Mouse (Mus musculus) lung, embryonic 14.5 days (tissue): ENCODE results near the gene Klc1. TPM values are rescaled to one million over a fixed set of nuclear protein-coding genes. Genes with fewer than 3 reads are reported as not detected.
A peak's percentile ranks its signal among the peaks of the same experiment; 100 is the strongest.
"Not testable (repeated sequence)": the region's sequence is repeated elsewhere in the genome, so short reads cannot be mapped to it uniquely, and the experiment has no call there.

Experiments used
- ATAC-seq: fragments of 200-750 bp; cut with Nextera tagmentation; 2 replicates; pipeline ENCODE4 v1.8.0; 2017; ENCODE audit warnings: mild to moderate bottlenecking, moderate TSS enrichment, moderate library complexity; ENCODE audit not compliant: insufficient read depth
- DNase-seq: peaks from one replicate; pipeline ENCODE4 v3.0.0-alpha.2; 2015
- H3K27ac ChIP-seq: fragments of 300-500 bp; sonication (generic); 2 replicates; pipeline ENCODE4 v1.5.1; 2014; ENCODE audit warnings: low read depth, mild to moderate bottlenecking, moderate library complexity
- H3K27me3 ChIP-seq: fragments of 300-500 bp; sonication (generic); 2 replicates; pipeline ENCODE4 v1.6.1; 2014; ENCODE audit warnings: low read length, control low read depth; ENCODE audit not compliant: insufficient read depth
- H3K36me3 ChIP-seq: fragments of 300-500 bp; sonication (generic); 2 replicates; pipeline ENCODE4 v1.6.1; 2014; ENCODE audit warnings: control low read depth; ENCODE audit not compliant: insufficient read depth
- H3K4me1 ChIP-seq: fragments of 300-500 bp; sonication (generic); 2 replicates; pipeline ENCODE4 v1.6.1; 2014; ENCODE audit warnings: antibody characterized with exemption, control low read depth; ENCODE audit not compliant: insufficient read depth
- H3K4me2 ChIP-seq: fragments of 300-500 bp; sonication (generic); 2 replicates; pipeline ENCODE4 v1.6.1; 2014; ENCODE audit warnings: mild to moderate bottlenecking
- H3K4me3 ChIP-seq: fragments of 300-500 bp; sonication (generic); 2 replicates; pipeline ENCODE4 v1.5.1; 2014; ENCODE audit warnings: low read depth, low read length
- H3K9ac ChIP-seq: fragments of 300-500 bp; sonication (generic); 2 replicates; pipeline ENCODE4 v1.6.1; 2014
- H3K9me3 ChIP-seq: fragments of 300-500 bp; sonication (generic); 2 replicates; pipeline ENCODE4 v1.6.1; 2016; ENCODE audit warnings: low read depth, low read length, control low read depth
- CTCF ChIP-seq: IDR thresholded peaks from 2 replicates; pipeline ENCODE4 v1.5.1; 2016; ENCODE audit warnings: antibody characterized with exemption, low read depth
- WGBS: fragments of 180-500 bp; shearing (Covaris S2); extraction: QIAGEN DNeasy Blood & Tissue Kit; methylation state at CpG from one replicate; pipeline ENCODE4 v1.1.7; 2014; 5-methylcytosine and 5-hydroxymethylcytosine counted together
- polyA plus RNA-seq: library from polyadenylated mRNA; unstranded; fragments of >200 nt; fragmentation: Nextera tagmentation; extraction: Ambion mirVana; gene quantifications from 2 replicates; pipeline ENCODE4 v1.2.1, GENCODE M21; 2014

Klc1 gene
- polyA plus RNA-seq = 90.5 and 96.7 TPM in 2 replicates

- Histone ChIP-seq H3K4me1 (peaks cover 18% of the 10 kb centered on the region), H3K27me3 (no peaks in the 10 kb centered on the region), H3K4me2 (peak within 1 kb of the TSS; percentile 99), H3K4me3 (peak within 1 kb of the TSS; percentile 93), H3K27ac (peak within 1 kb of the TSS; percentile 87), H3K9ac (peak within 1 kb of the TSS; percentile 92), H3K36me3 (peaks cover 11% of the 10 kb centered on the region; the same call in 1 of the 2 replicates), H3K9me3 (no peaks in the 10 kb centered on the region)
- ATAC-seq (peak; percentile 73), DNase-seq (peak; percentile 87)
- TF ChIP-seq CTCF = no peak
- WGBS = under 1% methylated on average over 70 of the region's 85 CpGs
Observed at GRCm38 (mm10) chr12:111758381-111759175, at the start of gene Klc1. Gene Klc1, plus strand, starts transcription at chr12:111758849.

GRCm38 (mm10) chr12:111710091-111710490 is 48.6 kb upstream of the Klc1 start:
- Histone ChIP-seq H3K4me1 (0 out of 2 replicates have a peak, but pooled peaks cover 4% of the 10 kb centered on the region), H3K27ac (no peak overlapping the region), H3K9ac (no peak overlapping the region), H3K4me2 (no peak overlapping the region), H3K9me3 (no peaks in the 10 kb centered on the region), H3K36me3 (peaks cover 44% of the 10 kb centered on the region), H3K4me3 (no peak overlapping the region), H3K27me3 (no peaks in the 10 kb centered on the region)
- no peak for TF ChIP-seq CTCF
- ATAC-seq (no peak), DNase-seq (no peak)
- WGBS = 84% methylated on average over 10 of the region's 10 CpGs

DNA sequence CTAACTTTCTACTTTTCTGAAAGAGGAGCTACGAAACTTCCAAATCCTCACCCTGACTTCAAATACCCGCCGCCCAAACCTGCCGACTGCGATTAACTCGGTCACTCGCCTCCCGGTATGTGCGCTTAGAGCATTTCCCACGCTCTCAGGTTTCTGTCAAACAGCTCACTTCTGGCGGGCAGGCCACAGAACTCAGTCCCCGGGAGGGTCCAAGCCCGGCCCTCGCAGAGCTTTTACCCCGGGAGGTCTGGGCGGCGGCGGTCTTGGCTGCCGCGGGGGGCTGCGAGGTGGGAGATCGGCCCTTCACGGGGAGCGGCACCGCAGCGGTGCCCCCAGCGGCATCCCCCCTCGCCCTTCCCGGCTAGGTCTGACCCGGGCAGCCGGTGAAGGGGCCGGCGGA is 46.2 kb upstream of the Klc1 start:
- H3K4me1 ChIP-seq = no peaks in the 10 kb centered on the region
- peak overlapping the region; percentile 91 for H3K4me2 ChIP-seq
- H3K27ac ChIP-seq = peak overlapping the region; percentile 84
- H3K36me3 ChIP-seq = peaks cover 38% of the 10 kb centered on the region
- TF ChIP-seq CTCF = no peak
- H3K9me3 ChIP-seq = no peaks in the 10 kb centered on the region
- no peak; the same call in 1 of the 2 replicates for ATAC-seq
- H3K27me3 ChIP-seq = no peaks in the 10 kb centered on the region
- peak overlapping the region; percentile 97 for H3K9ac ChIP-seq
- DNase-seq = peak; percentile 56
- WGBS = under 1% methylated on average over 33 of the region's 33 CpGs
- peak overlapping the region; percentile 98 for H3K4me3 ChIP-seq

- peaks cover 33% of the 10 kb centered on the region for H3K36me3 ChIP-seq
- peak within 1 kb of the TSS; percentile 98 for H3K4me3 ChIP-seq
- H3K4me1 ChIP-seq = no peaks in the 10 kb centered on the region
- WGBS = under 1% methylated on average over 79 of the region's 86 CpGs
- peak; percentile 96 for ATAC-seq
- H3K9ac ChIP-seq = peak within 1 kb of the TSS; percentile 97
- peak; percentile 96 for DNase-seq
- H3K27me3 ChIP-seq = no peaks in the 10 kb centered on the region
- H3K9me3 ChIP-seq = no peaks in the 10 kb centered on the region
- peak within 1 kb of the TSS; percentile 84 for H3K27ac ChIP-seq
- TF ChIP-seq CTCF = no peak
- peak within 1 kb of the TSS; percentile 91 for H3K4me2 ChIP-seq
Observed at GRCm38 (mm10) chr12:111713004-111713651, 45.5 kb upstream of the Klc1 start, which contains the start of the genes Bag5 and Apopt1. Gene Bag5, minus strand, starts transcription at chr12:111713257. Gene Apopt1, plus strand, starts transcription at chr12:111713261.

DNA sequence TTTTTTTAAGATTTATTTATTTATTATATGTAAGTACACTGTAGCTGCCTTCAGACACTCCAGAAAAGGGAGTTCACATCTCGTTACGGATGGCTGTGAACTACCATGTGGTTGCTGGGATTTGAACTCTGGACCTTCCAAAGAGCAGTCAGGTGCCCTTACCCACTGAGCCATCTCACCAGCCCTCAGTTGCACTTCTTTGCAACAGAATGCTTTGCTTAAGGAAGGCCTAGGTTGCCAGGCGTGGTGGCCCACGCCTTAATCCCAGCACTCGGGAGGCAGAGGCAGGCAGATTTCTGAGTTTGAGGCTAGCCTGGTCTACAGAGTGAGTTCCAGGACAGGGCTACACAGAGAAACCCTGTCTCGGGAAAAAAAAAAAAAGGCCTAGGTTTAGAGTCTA is 44.8 kb upstream of the Klc1 start:
- not testable (repeated sequence) for DNase-seq, H3K4me1 ChIP-seq, ATAC-seq, H3K27me3 ChIP-seq, H3K27ac ChIP-seq, H3K9me3 ChIP-seq
- Histone ChIP-seq H3K4me2 (peak overlapping the region; percentile 91), H3K9ac (peak overlapping the region; percentile 97), H3K4me3 (peak overlapping the region; percentile 98), H3K36me3 (peaks cover 26% of the 10 kb centered on the region)
- WGBS = 67% methylated on average over 6 of the region's 6 CpGs

GRCm38 (mm10) chr12:111716505-111716904 is 42.1 kb upstream of the Klc1 start:
- WGBS = 95% methylated on average over 7 of the region's 7 CpGs
- no peaks in the 10 kb centered on the region for H3K9me3 ChIP-seq
- DNase-seq = no peak

DNA sequence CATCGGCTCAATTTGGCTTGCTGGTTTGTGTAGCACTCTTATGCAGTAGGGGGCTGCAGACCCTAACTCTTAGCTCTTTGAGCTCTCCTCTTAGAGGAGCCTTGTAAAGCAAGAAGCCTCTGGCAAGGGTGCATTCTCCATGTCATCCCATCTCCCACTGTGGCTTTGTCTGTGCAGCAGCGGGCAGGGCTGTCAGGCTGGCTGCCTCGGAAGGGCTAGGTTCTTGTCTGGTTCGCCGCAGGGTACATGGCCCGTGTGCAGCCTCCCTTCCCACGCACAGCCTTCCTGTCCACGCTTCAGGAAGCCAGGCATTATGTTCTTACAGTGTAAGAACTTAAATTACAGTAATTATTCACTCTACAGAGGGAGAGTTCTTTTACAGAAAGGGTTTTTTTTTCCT is 40.0 kb upstream of the Klc1 start:
- peaks cover 10% of the 10 kb centered on the region; the same call in 1 of the 2 replicates for H3K36me3 ChIP-seq
- H3K27me3 ChIP-seq = no peaks in the 10 kb centered on the region
- 57% methylated on average over 8 of the region's 8 CpGs for WGBS
- no peak for TF ChIP-seq CTCF
- no peaks in the 10 kb centered on the region for H3K9me3 ChIP-seq
- H3K4me1 ChIP-seq = no peaks in the 10 kb centered on the region
- no peak overlapping the region for H3K9ac ChIP-seq
- ATAC-seq (no peak), DNase-seq (no peak)
- H3K27ac ChIP-seq = no peak overlapping the region
- H3K4me3 ChIP-seq = no peak overlapping the region
- no peak overlapping the region for H3K4me2 ChIP-seq

More at GRCm38 (mm10) chr12:111716505-111716904, 42.1 kb upstream of the Klc1 start:
- TF ChIP-seq CTCF = no peak
- Histone ChIP-seq H3K4me2 (no peak overlapping the region), H3K9ac (no peak overlapping the region), H3K4me3 (no peak overlapping the region), H3K4me1 (no peaks in the 10 kb centered on the region), H3K36me3 (0 out of 2 replicates have a peak, but pooled peaks cover 4% of the 10 kb centered on the region), H3K27me3 (no peaks in the 10 kb centered on the region), H3K27ac (no peak overlapping the region)
- no peak for ATAC-seq
